Mouse (Mus musculus): Measurements from ENCODE around the gene Cacnb4.

Gene Cacnb4

GRCm38 (mm10) chr2:52676023-52676912 lies at the start of gene Cacnb4:
Gene Cacnb4 (minus strand): TSS chr2:52676831.
- peak; percentile 4 for DNase-seq (ENCODE audit: low spot score)

- DNase-seq (ENCODE audit: low spot score), result no peak
Observed at GRCm38 (mm10) chr2:52720231-52721025, 43.8 kb upstream of the Cacnb4 start.

GRCm38 (mm10) chr2:52717076-52717475 lies 40.4 kb upstream of the Cacnb4 start:
- DNase-seq (ENCODE audit: low spot score), result no peak

- no peak for DNase-seq (ENCODE audit: low spot score)
Observed at GRCm38 (mm10) chr2:52715538-52715937, 38.9 kb upstream of the Cacnb4 start.

- no peak for DNase-seq (ENCODE audit: low spot score)
Observed at GRCm38 (mm10) chr2:52714111-52714510, 37.5 kb upstream of the Cacnb4 start.

GRCm38 (mm10) chr2:52710804-52711203 lies 34.2 kb upstream of the Cacnb4 start:
- DNase-seq (ENCODE audit: low spot score), result no peak

GRCm38 (mm10) chr2:52709417-52709816 lies 32.8 kb upstream of the Cacnb4 start:
- DNase-seq (ENCODE audit: low spot score), result no peak

DNA sequence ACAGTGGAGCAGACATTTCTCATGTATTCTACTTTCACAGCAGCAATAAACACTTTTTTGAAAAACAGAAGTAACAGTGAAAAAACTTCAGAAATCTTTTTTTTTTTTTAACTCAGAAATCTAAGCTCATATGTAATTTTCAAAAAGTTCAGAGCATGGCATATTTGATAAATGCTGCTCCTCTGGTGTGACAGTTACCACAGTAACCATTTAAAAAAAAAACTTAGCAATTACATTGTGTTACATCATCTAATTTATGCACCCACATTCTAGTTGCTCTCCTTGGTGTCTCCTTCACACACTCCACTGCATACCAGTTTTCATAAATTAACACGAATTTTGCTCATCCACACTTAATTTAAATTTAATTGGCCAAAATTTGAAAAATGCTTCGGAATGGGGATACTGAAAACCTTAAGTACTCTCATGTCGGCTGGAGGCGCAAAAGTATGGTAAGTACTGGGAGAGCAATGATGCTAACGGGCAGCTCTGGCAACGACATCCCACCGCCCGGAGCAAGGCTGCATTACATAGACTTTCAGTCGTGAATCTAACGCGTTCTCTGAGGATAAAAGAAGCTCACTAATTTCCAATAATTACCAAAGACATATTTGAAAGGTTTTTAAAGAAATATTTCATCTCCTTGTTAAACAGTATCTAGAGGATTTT lies 24.9 kb upstream of the Cacnb4 start:
- DNase-seq (ENCODE audit: low spot score), result no peak

DNA sequence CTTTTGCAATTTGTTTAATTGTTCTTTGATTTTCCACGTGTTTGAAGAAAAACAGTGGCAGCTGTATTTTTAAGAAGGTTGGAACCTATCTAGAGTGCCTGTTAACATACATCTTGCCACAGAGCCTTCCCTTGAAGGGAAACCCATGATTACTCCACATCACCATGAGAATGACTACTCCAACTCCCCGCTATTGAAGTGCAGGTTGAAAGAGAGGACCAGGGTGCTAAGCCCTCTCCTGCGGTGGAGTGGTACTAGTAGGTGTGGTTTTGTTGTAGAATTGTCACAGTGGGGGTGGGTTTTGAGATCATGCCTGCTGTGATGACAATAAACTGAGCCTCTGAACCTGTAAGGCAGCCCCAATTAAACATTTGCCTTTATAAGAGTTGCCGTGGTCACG lies 23.7 kb upstream of the Cacnb4 start:
- no peak for DNase-seq (ENCODE audit: low spot score)

DNA sequence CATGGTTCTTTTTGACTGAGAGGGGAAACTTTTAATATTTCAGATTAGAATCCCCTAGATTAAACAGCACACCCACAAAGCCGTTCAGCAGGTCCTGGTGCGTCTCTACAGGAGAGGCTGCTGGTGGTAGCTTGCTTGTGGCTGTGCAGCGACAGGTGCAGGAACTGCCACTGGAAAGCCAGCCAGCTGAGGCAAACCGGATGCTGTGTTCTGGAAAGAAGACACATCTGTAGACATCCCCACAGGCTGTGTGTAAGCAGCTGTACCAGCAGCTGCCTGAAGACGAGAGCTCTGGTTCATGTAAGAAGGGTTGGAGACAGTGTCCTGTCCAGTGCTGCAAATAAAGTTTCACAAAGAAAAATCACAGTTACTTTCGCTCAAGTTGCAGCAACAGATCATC lies 18.0 kb upstream of the Cacnb4 start:
- DNase-seq (ENCODE audit: low spot score), result no peak

DNA sequence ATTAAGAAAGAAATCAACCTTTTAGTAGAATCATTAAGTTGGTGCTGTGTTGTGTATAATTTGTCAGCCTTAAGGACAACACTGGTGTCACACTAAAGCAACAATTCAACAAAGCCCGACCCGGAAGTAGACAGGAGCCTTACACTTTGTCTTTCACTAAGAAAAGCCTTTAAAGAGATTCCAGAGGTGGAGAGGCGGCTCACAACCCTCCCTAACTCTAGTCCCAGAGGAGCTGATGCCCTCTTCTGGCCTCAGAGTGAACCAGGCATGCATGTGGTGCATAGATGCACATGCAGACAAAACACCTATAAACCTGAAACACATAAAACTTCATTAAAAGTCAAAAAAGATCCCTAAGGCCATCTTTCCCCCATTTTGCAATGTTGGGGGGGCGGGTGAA lies 15.1 kb upstream of the Cacnb4 start:
- no peak for DNase-seq (ENCODE audit: low spot score)

- no peak for DNase-seq (ENCODE audit: low spot score)
Observed at GRCm38 (mm10) chr2:52686601-52687000, 10.0 kb upstream of the Cacnb4 start.

GRCm38 (mm10) chr2:52677589-52677988 lies 958 bp upstream of the Cacnb4 start:
- DNase-seq (ENCODE audit: low spot score), result no peak

DNA sequence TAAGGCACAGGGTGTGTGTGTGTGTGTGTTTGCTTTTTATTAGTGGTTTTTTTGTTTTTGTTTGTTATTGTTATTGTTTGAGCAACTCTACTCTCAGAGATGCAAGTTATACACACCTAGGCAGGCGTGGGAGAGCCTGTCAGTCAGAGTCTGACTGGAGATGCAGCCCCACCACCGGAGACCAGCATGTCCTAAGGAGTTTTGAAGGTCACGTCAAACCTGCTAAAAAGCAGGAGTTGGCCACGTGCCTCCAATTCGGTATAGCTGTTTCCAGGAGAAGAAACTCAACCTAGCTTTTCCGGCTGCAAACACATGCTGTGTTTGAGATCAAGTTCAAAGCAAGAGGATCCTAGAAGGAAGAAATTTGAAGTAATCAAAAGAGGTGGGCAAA lies 277 bp upstream of the Cacnb4 start:
- no peak for DNase-seq (ENCODE audit: low spot score)

DNA sequence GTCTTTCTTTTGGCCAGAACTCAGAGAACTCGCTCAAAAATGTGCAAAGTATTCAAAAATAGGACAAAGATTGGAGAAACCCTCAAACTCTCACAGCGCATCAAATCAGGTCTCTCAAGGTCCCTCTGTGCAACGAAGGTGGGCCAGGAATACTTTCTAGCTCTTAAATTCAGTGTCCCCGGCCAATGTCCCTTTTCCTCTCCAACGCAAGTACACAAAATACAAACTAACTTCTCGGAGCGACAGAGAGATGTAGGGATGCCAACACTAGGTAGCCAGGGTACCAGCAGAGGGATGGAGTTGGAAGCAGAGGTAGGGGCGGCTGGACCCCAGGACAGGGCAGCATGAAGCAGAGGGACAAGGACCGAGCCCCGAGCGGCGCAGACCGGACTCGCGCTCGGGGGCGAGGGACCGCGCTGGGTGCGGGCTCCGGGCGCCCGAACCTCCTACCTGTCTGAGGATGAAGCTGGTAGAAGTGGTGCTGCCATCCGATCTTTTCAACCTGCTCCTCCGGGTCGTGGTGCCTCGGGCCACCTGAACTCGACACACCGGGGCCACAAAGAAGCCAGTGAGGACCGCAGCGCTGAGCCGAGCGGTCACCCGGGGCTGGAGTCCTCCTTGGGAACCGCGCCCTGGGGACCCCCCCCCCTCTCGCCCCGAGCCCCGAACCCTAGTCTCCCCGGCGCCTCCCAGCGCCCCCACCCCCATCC lies 1.2 kb downstream of the Cacnb4 start:
- no peak for DNase-seq (ENCODE audit: low spot score)

DNA sequence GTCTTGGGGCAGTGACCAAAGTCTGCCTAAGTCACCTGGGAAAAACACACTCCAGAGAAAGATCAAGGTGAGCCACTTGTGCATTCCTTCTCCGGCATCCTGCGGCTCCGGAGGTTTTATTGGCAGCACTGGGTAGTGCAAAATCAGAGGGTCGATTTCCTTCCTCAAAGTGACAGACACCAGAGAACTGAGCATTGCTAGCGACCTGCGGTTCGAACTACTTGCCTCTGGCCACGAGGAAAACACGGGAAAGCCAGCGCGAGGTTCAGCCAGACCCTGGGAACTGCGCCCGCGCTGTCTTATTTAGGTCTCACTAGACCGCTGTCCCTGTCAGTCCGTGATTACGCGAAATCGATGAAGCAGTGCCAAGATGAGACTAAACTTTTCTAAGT lies 1.7 kb downstream of the Cacnb4 start:
- DNase-seq (ENCODE audit: low spot score), result no peak

DNA sequence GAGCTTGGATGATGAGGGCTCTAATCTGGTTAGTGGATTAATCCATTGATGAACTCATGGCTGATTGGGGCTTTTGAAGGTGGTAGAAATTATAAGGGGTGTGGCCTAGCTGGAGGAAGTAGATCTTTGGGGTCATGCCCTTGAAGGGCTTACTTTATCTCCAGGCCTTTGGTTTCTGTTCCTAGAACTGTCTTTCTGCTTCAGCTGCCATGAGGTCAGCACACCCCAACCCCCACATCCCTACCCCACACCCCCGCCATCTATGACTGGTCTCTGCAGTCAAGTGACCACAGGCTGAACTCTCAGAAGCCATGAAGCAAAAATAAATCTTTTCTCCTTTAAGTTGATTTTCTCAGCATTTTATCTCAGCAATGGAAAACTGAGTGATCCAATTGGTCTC lies 3.5 kb downstream of the Cacnb4 start:
- no peak for DNase-seq (ENCODE audit: low spot score)

GRCm38 (mm10) chr2:52670733-52671132 lies 5.9 kb downstream of the Cacnb4 start:
- DNase-seq (ENCODE audit: low spot score), result no peak

DNA sequence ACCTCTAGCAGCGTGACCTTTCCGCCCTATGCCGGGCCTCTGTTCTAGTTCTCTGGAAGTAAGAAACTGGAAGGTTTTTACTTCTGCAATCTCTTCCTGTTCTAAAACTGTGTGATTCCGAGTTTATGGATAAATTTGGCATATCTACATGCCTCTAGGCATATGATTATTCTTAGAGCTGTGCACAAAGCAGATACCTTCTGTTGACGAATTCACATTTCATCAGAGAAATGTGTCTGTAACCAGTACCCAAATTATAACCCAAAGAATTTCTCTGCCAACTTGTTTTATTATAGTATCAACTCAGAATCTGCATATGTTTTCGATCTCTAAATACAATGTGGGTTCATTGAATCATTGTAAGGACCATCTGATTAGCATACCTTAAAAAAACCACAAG lies 8.2 kb downstream of the Cacnb4 start:
- no peak for DNase-seq (ENCODE audit: low spot score)

DNA sequence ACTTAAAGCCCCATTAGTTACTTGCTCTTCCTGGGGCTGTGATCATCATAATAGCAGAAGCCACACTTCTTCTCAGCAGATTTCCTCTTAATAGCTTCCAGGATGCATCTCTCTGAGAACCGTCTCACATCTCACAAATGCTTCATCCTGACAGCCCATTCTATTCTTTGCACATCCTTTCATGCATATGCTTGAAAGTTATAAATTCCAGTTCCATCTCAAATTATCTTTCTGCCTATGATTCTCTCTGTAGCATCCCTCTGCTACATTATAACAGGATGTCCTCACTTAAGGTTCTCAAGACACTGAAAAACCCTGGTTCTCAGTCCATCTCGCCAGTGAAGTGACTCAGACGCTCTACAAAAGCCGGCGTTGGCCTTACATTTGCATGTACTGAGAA lies 19.9 kb downstream of the Cacnb4 start:
- no peak for DNase-seq (ENCODE audit: low spot score)

GRCm38 (mm10) chr2:52654541-52654940 lies 22.1 kb downstream of the Cacnb4 start:
- DNase-seq (ENCODE audit: low spot score), result no peak

DNA sequence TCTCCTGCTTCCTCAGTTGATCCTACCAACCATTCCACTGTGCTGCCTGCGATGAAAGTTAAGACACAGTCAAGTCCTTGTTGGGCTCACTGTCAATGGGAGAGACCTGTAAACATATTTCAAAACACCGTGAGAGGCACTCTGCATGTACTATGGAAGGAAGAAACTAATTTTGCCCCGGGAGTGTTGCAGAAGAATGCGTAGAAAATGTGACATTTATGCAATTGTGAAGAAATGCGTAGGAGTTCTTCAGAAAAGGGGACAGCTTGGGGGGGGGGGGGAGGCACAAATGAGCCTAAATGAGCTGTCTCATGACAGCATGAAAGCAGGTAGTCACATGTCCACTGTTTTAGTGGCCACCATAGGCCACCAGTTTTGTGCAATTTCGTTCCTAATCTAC lies 25.1 kb downstream of the Cacnb4 start:
- no peak for DNase-seq (ENCODE audit: low spot score)

Measured in T-cell, adult 2 months (primary cell).